7 mouse cellular contexts compared by ENCODE assay signal in genomic region chr3:129830626-129831025, GRCm38 (mm10). TPM values are rescaled to one million over a fixed set of nuclear protein-coding genes. Genes with fewer than 3 reads are reported as not detected.
DNase-seq lines count a peak whose midpoint lies in the region; ATAC-seq lines count a peak whose summit lies in the region.

No protein-coding gene starts in this region.

- peaks cover 4% of the 10 kb centered on the region for H3K4me1 ChIP-seq in hindbrain, embryonic 11.5 days (replicated peaks; ENCODE audit: control insufficient read depth, insufficient read depth, low read length)
- peaks cover 9% of the 10 kb centered on the region for H3K4me1 ChIP-seq in liver, embryonic 16.5 days (ENCODE audit: control insufficient read depth, low read depth, low read length)
- H3K4me1 ChIP-seq in neural tube, embryonic 15.5 days, result peaks cover 22% of the 10 kb centered on the region

- H3K9ac ChIP-seq in hindbrain, embryonic 11.5 days (ENCODE audit: low read depth, low read length), result peak overlapping the region; percentile 81
- H3K9ac ChIP-seq in liver, embryonic 16.5 days (ENCODE audit: low read depth, low read length), result peak overlapping the region; percentile 75
- H3K9ac ChIP-seq in neural tube, embryonic 15.5 days (replicated peaks), result peak overlapping the region; percentile 69

- no peaks in the 10 kb centered on the region for H3K36me3 ChIP-seq in hindbrain, embryonic 11.5 days (ENCODE audit: control insufficient read depth, insufficient read depth, low read length)
- H3K36me3 ChIP-seq in liver, embryonic 16.5 days (ENCODE audit: control insufficient read depth, insufficient read depth), result peaks cover 4% of the 10 kb centered on the region; the same call in 1 of the 2 replicates
- H3K36me3 ChIP-seq in neural tube, embryonic 15.5 days, result peaks cover 6% of the 10 kb centered on the region; the same call in 1 of the 2 replicates

- peak overlapping the region; percentile 96 for H3K4me3 ChIP-seq in hindbrain, embryonic 11.5 days (ENCODE audit: low read depth, low read length)
- peak overlapping the region; percentile 88 for H3K4me3 ChIP-seq in liver, embryonic 16.5 days (ENCODE audit: low read depth, low read length)
- H3K4me3 ChIP-seq in neural tube, embryonic 15.5 days (replicated peaks), result peak overlapping the region; percentile 98

- no peaks in the 10 kb centered on the region for H3K27me3 ChIP-seq in hindbrain, embryonic 11.5 days (ENCODE audit: control insufficient read depth, insufficient read depth, low read length)
- H3K27me3 ChIP-seq in liver, embryonic 16.5 days (ENCODE audit: control insufficient read depth, insufficient read depth, low read depth, low read length), result no peaks in the 10 kb centered on the region
- no peaks in the 10 kb centered on the region for H3K27me3 ChIP-seq in neural tube, embryonic 15.5 days (replicated peaks)

- peak overlapping the region; percentile 46 for H3K4me2 ChIP-seq in hindbrain, embryonic 11.5 days (replicated peaks; ENCODE audit: low read depth, low read length)
- peak overlapping the region; percentile 95 for H3K4me2 ChIP-seq in liver, embryonic 16.5 days (ENCODE audit: low read depth, low read length)
- peak overlapping the region; percentile 62 for H3K4me2 ChIP-seq in neural tube, embryonic 15.5 days

- peak; percentile 22 for DNase-seq in ovary, postnatal 14 days (ENCODE audit: low spot score)
- no peak for DNase-seq in ovary, postnatal 10 days (ENCODE audit: low spot score)
- DNase-seq in hindbrain, embryonic 11.5 days (ENCODE audit: low spot score), result no peak
- no peak for DNase-seq in cerebellum, postnatal 25 days

- under 1% methylated on average over 39 of the region's 45 CpGs for WGBS in hindbrain, embryonic 11.5 days
- WGBS in liver, embryonic 16.5 days (ENCODE audit: insufficient replicate concordance), result under 1% methylated on average over 45 of the region's 45 CpGs
- under 1% methylated on average over 43 of the region's 45 CpGs for WGBS in neural tube, embryonic 15.5 days

- no peaks in the 10 kb centered on the region for H3K9me3 ChIP-seq in hindbrain, embryonic 11.5 days (ENCODE audit: control insufficient read depth, low read length)
- H3K9me3 ChIP-seq in liver, embryonic 16.5 days (replicated peaks; ENCODE audit: control insufficient read depth, low read length), result no peaks in the 10 kb centered on the region
- no peaks in the 10 kb centered on the region for H3K9me3 ChIP-seq in neural tube, embryonic 15.5 days (replicated peaks)

- peak; percentile 30 for ATAC-seq in common myeloid progenitor, adult 5-6 weeks (replicated peaks; ENCODE audit: low read depth, poor library complexity, severe bottlenecking)
- no peak for ATAC-seq in hindbrain, embryonic 11.5 days (ENCODE audit: low FRiP score)
- peak; percentile 12 for ATAC-seq in liver, embryonic 16.5 days (ENCODE audit: low read depth)
- no peak; the same call in 1 of the 2 replicates for ATAC-seq in neural tube, embryonic 15.5 days (ENCODE audit: low FRiP score)

- H3K27ac ChIP-seq in hindbrain, embryonic 11.5 days (ENCODE audit: low read depth, low read length), result peak overlapping the region; percentile 90
- peak overlapping the region; percentile 85 for H3K27ac ChIP-seq in liver, embryonic 16.5 days (ENCODE audit: low read length)
- H3K27ac ChIP-seq in neural tube, embryonic 15.5 days (replicated peaks), result peak overlapping the region; percentile 93

RNA-seq across cellular contexts. Expression of gene Gar1, which starts 0.6 kb away (rescaled TPM):
- total RNA-seq in common myeloid progenitor, adult 5-6 weeks (2017), result 28.1 and 54.2 TPM in 2 replicates
- polyA plus RNA-seq in hindbrain, embryonic 11.5 days (2014; fragmentation: Nextera tagmentation; extraction: Ambion mirVana), result 36.9 and 44.4 TPM in 2 replicates
- 20.8 and 23.6 TPM in 2 replicates for polyA plus RNA-seq in liver, embryonic 16.5 days (2015; fragmentation: Nextera tagmentation; extraction: Ambion mirVana)
- polyA plus RNA-seq in neural tube, embryonic 15.5 days (2015; fragmentation: Nextera tagmentation; extraction: Ambion mirVana), result 45.1 and 55.5 TPM in 2 replicates

RNA-seq across cellular contexts. Expression of gene Cfi, which starts 5.1 kb away (rescaled TPM):
- not detected in 2 replicates for total RNA-seq in common myeloid progenitor, adult 5-6 weeks (2017)
- polyA plus RNA-seq in hindbrain, embryonic 11.5 days (2014; fragmentation: Nextera tagmentation; extraction: Ambion mirVana), result 0.54 and 0.63 TPM in 2 replicates
- 294 and 313 TPM in 2 replicates for polyA plus RNA-seq in liver, embryonic 16.5 days (2015; fragmentation: Nextera tagmentation; extraction: Ambion mirVana)
- 0.73 and 1.1 TPM in 2 replicates for polyA plus RNA-seq in neural tube, embryonic 15.5 days (2015; fragmentation: Nextera tagmentation; extraction: Ambion mirVana)

RNA-seq across cellular contexts. Expression of gene Rrh, which starts 8.2 kb away (rescaled TPM):
- total RNA-seq in common myeloid progenitor, adult 5-6 weeks (2017), result 0.73 and 1.5 TPM in 2 replicates
- 0.20 TPM in 1 of 2 replicates, not detected in the other for polyA plus RNA-seq in hindbrain, embryonic 11.5 days (2014; fragmentation: Nextera tagmentation; extraction: Ambion mirVana)
- polyA plus RNA-seq in liver, embryonic 16.5 days (2015; fragmentation: Nextera tagmentation; extraction: Ambion mirVana), result not detected in 2 replicates
- polyA plus RNA-seq in neural tube, embryonic 15.5 days (2015; fragmentation: Nextera tagmentation; extraction: Ambion mirVana), result 0.14 TPM in 1 of 2 replicates, not detected in the other

RNA-seq across cellular contexts. Expression of gene Lrit3, which starts 26.8 kb away (rescaled TPM):
- total RNA-seq in common myeloid progenitor, adult 5-6 weeks (2017), result not detected in 2 replicates
- not detected in 2 replicates for polyA plus RNA-seq in hindbrain, embryonic 11.5 days (2014; fragmentation: Nextera tagmentation; extraction: Ambion mirVana)
- polyA plus RNA-seq in liver, embryonic 16.5 days (2015; fragmentation: Nextera tagmentation; extraction: Ambion mirVana), result not detected in 2 replicates
- polyA plus RNA-seq in neural tube, embryonic 15.5 days (2015; fragmentation: Nextera tagmentation; extraction: Ambion mirVana), result not detected in 2 replicates

RNA-seq across cellular contexts. Expression of gene Pla2g12a, which starts 47.8 kb away (rescaled TPM):
- 40.3 and 48.0 TPM in 2 replicates for total RNA-seq in common myeloid progenitor, adult 5-6 weeks (2017)
- polyA plus RNA-seq in hindbrain, embryonic 11.5 days (2014; fragmentation: Nextera tagmentation; extraction: Ambion mirVana), result 23.9 and 24.6 TPM in 2 replicates
- polyA plus RNA-seq in liver, embryonic 16.5 days (2015; fragmentation: Nextera tagmentation; extraction: Ambion mirVana), result 80.6 and 81.6 TPM in 2 replicates
- 37.5 and 43.4 TPM in 2 replicates for polyA plus RNA-seq in neural tube, embryonic 15.5 days (2015; fragmentation: Nextera tagmentation; extraction: Ambion mirVana)

Comparison
In these comparisons a context has a peak if more than half of its experiments do, and no peak if none do; other contexts are left out.
1. ATAC-seq: peak in common myeloid progenitor, adult 5-6 weeks (single experiment) and liver, embryonic 16.5 days (single experiment); none in hindbrain, embryonic 11.5 days (single experiment) and neural tube, embryonic 15.5 days (single experiment).
2. RNA of gene Cfi, which starts 5.1 kb away (polyA plus RNA-seq): 294 to 313 TPM in liver, embryonic 16.5 days; 0.73 to 1.1 TPM in neural tube, embryonic 15.5 days and 0.54 to 0.63 TPM in hindbrain, embryonic 11.5 days; every median in the first group is over 100 times any median in the second.
3. Peak in every context shown above with its lines, with median percentiles within 50 percentile points of each other: H3K27ac ChIP-seq, H3K4me2 ChIP-seq, H3K4me3 ChIP-seq and H3K9ac ChIP-seq.